Mouse (Mus musculus) embryonic facial prominence, embryonic 10.5 days (tissue): Measurements from ENCODE around the gene H2-Ob. TPM values are rescaled to one million over a fixed set of nuclear protein-coding genes. Genes with fewer than 3 reads are reported as not detected.

Source experiments
- DNase-seq: peaks from one replicate; pipeline ENCODE4 v3.0.0-alpha.2; 2017; ENCODE audit warnings: low spot score
- H3K27ac ChIP-seq: fragments of 300-500 bp; sonication (generic); replicated peaks from 2 replicates; pipeline ENCODE4 v1.5.1; 2016; ENCODE audit warnings: mild to moderate bottlenecking
- H3K27me3 ChIP-seq: fragments of 300-500 bp; sonication (generic); replicated peaks from 2 replicates; pipeline ENCODE4 v1.6.1; 2016; ENCODE audit warnings: low read depth, mild to moderate bottlenecking; ENCODE audit not compliant: poor library complexity, severe bottlenecking
- H3K36me3 ChIP-seq: fragments of 300-500 bp; sonication (generic); replicated peaks from 2 replicates; pipeline ENCODE4 v1.6.1; 2016; ENCODE audit warnings: mild to moderate bottlenecking, moderate library complexity
- H3K4me1 ChIP-seq: fragments of 300-500 bp; sonication (generic); 2 replicates; pipeline ENCODE4 v1.6.1; 2016
- H3K4me3 ChIP-seq: fragments of 300-500 bp; sonication (generic); 2 replicates; pipeline ENCODE4 v1.5.1; 2016; ENCODE audit warnings: mild to moderate bottlenecking, moderate library complexity
- H3K9me3 ChIP-seq: fragments of 300-500 bp; sonication (generic); 2 replicates; pipeline ENCODE4 v1.6.1; 2016; ENCODE audit warnings: mild to moderate bottlenecking
- WGBS: fragments of 180-500 bp; shearing (Covaris S2); methylation state at CpG from one replicate; pipeline ENCODE4 v1.1.7; 2016; 5-methylcytosine and 5-hydroxymethylcytosine counted together
- polyA plus RNA-seq: library from polyadenylated mRNA; unstranded; fragments of >200 nt; fragmentation: Nextera tagmentation; extraction: Ambion mirVana; gene quantifications from 2 replicates; pipeline ENCODE4 v1.2.1, GENCODE M21; 2016

Gene H2-Ob
- polyA plus RNA-seq, 1 experiment from 2014 or later = not detected

DNA sequence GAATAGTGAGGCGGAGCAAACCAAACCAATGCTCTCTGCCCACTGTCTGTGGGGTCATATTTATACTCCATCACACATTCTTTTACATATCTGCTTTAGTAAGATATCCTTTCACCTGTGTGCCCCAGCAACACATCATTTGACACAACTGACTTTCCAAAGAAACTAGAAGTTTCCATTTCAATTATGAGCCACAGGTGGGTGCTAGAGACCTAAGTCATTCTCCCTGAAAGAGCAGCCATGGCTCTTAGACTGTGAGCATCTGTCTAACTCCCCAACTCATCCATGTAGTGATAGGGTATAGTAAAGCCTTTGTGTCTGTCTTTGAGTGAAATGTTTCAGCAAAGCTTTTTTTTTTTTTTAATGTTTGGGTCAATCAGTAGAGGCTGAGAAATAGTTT, 33.4 kb downstream of the H2-Ob start:
- H3K27ac ChIP-seq = no peak overlapping the region
- WGBS = 90% methylated on average over 1 of the region's 1 CpGs
- H3K36me3 ChIP-seq = no peaks in the 10 kb centered on the region
- no peak for DNase-seq
- no peaks in the 10 kb centered on the region for H3K9me3 ChIP-seq
- H3K27me3 ChIP-seq = 0 out of 2 replicates have a peak, but pooled peaks cover 5% of the 10 kb centered on the region
- H3K4me3 ChIP-seq = no peak overlapping the region
- H3K4me1 ChIP-seq = no peaks in the 10 kb centered on the region

DNA sequence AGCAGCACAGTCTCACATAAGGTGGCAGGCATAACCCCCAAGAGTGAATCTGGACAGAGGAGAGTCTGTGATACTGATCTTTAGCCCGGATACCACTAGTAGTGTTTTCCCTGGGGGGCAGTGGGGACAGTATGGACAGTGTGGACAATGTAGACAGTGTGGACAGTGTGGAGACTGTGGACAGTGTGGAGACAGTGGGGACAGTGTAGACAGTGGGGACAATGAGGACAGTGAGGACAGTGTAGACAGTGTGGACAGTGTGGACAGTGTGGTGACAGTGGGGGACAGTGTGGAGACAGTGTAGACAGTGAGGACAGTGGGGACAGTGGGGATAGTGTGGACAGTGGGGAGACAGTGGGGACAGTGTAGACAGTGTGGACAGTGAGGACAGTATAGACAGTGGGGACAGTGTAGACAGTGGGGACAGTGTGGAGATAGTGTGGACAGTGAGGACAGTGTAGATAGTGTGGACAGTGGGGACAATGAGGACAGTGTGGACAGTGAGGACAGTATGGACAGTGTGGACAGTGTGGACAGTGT, 41.9 kb downstream of the H2-Ob start:
- Histone ChIP-seq H3K4me1 (no peaks in the 10 kb centered on the region), H3K4me3 (no peak overlapping the region), H3K9me3 (no peaks in the 10 kb centered on the region), H3K27me3 (no peaks in the 10 kb centered on the region), H3K36me3 (no peaks in the 10 kb centered on the region), H3K27ac (no peak overlapping the region)
- DNase-seq = no peak
- 69% methylated on average over 1 of the region's 1 CpGs for WGBS

DNA sequence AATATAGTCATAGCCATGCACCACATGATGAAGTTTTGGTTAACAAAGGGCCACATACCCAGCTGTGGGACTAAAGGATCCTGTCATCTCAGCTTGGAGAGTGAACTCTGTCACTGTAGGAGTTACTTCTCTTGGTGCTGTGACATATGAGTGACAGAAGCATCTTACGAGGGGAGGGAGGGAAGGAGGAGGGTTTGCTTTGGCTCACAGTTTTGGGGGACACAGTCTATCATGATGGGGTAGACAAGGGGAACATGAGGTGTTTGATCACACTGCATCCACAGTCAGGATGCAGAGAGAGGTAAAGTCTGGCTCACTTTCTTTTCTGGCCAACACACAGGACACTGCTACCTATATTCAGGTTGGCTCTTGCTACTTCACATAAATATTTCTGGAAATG, 43.1 kb downstream of the H2-Ob start:
- no peak overlapping the region for H3K4me3 ChIP-seq
- H3K27me3 ChIP-seq = no peaks in the 10 kb centered on the region
- H3K36me3 ChIP-seq = no peaks in the 10 kb centered on the region
- no peaks in the 10 kb centered on the region for H3K9me3 ChIP-seq
- H3K27ac ChIP-seq = no peak overlapping the region
- DNase-seq = no peak
- H3K4me1 ChIP-seq = no peaks in the 10 kb centered on the region
- 68% methylated on average over 1 of the region's 1 CpGs for WGBS

DNA sequence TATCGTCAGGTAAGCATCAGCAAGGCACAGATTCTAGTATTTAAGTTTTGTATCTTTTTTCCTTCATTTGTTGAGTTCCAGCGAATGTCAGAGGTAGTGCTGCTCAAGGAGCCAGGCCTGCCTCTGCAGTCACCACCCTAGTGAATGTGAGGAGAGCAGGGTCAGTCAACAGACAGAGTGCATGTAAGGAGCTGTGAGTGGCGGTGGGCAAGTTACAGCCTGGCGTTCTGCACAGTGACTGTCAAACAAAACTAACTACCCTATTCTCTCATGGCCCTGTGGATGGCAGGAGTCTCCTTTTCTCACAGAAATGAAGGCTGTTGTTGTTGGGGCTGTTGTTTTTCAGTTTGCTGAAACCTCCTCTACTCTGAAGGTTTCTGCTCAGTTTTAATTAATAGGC, 46.7 kb downstream of the H2-Ob start:
- H3K4me1 ChIP-seq = no peaks in the 10 kb centered on the region
- DNase-seq = no peak
- H3K4me3 ChIP-seq = no peak overlapping the region
- H3K36me3 ChIP-seq = no peaks in the 10 kb centered on the region
- H3K9me3 ChIP-seq = no peaks in the 10 kb centered on the region
- H3K27me3 ChIP-seq = no peaks in the 10 kb centered on the region
- WGBS = 79% methylated on average over 4 of the region's 4 CpGs
- no peak overlapping the region for H3K27ac ChIP-seq

DNA sequence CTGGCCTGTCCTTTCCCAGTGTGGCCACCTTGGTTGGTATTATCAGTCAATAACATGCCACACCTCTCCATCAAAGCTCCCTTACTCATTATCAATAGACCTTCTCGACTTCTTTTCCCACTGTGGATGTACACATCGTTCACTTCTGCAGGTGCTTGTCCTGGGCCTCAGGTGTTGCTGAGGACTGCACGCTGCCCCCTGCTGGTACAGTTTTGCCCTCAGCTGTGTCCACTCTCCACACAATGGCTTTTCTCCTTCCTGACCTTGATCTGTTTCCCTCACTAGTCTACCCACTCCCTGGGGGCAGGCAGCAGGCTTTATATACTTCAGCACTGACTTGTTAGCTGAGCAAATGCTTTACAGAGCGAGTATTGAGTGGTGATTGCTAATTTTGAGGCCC, 47.1 kb downstream of the H2-Ob start:
- Histone ChIP-seq H3K4me1 (no peaks in the 10 kb centered on the region), H3K9me3 (no peaks in the 10 kb centered on the region), H3K4me3 (no peak overlapping the region), H3K36me3 (no peaks in the 10 kb centered on the region), H3K27me3 (no peaks in the 10 kb centered on the region), H3K27ac (no peak overlapping the region)
- DNase-seq = peak; percentile 37
- 43% methylated on average over 4 of the region's 4 CpGs for WGBS

DNA sequence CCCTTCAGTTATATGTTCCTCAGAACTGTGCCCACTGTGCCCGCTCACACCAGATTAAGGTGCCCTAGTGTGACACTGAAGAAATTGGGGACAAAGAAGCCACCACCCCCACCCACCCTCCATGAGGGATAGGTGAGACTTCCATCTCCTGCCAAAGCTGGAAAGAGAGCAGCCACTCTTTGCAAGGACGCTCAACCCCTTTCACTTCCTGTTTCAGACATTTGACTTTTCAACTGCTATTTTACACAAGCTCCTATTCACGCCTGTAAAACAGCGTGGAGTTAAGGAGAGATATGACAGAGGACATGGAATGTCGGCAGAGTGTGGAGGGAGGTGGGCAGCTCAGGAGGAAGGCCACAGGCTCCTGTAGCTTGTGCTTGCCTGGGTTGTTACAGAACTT, 47.8 kb downstream of the H2-Ob start:
- Histone ChIP-seq H3K36me3 (no peaks in the 10 kb centered on the region), H3K27me3 (no peaks in the 10 kb centered on the region), H3K4me1 (no peaks in the 10 kb centered on the region), H3K9me3 (no peaks in the 10 kb centered on the region), H3K4me3 (no peak overlapping the region), H3K27ac (no peak overlapping the region)
- WGBS = 81% methylated on average over 5 of the region's 5 CpGs
- DNase-seq = no peak

DNA sequence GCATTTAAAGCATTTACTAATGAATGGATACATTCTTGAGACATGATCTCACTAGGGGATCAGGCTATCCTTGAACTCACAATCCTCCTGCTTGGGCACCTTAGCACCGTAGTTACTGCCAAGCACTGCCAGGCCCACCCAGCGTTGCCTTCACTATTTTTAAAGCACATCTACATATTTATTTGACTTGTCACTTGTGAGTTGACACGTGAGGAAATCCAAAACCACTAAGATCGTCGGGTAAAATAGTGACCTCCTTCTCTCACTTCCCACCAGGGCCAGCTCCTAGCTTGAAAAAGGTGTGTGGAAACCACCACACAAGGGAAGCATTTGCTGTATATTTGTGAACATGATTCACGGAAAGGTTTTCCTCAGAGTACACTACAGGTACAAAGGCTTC, 48.3 kb downstream of the H2-Ob start:
- no peak for DNase-seq
- Histone ChIP-seq H3K36me3 (no peaks in the 10 kb centered on the region), H3K9me3 (no peaks in the 10 kb centered on the region), H3K4me3 (no peak overlapping the region), H3K27ac (no peak overlapping the region), H3K27me3 (no peaks in the 10 kb centered on the region), H3K4me1 (no peaks in the 10 kb centered on the region)
- 71% methylated on average over 6 of the region's 6 CpGs for WGBS

DNA sequence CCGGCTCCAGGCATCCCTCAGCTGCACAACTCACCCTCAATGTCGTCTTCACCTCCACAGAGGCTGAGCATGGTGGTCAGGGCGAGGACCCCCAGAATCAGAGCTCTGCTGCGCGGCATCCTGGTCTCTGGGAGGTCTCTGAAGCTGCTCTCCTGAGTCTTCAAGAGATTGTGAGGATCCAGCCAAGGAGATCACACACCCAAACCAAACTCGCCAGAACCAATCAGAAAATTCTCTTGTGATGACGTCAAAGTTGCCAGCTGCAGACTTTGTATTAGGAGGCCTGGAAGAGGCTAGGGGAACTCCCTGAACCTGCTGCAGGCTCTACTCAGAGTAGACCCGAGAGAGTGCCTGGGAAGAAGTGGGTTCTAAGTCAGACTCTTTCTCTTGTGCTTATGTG, 48.9 kb downstream of the H2-Ob start, which contains the start of gene H2-Aa:
H2-Aa (minus strand) TSS at position 176 of the 400 bp plus-strand sequence.
- DNase-seq = peak; percentile 61
- Histone ChIP-seq H3K36me3 (no peaks in the 10 kb centered on the region), H3K27me3 (no peaks in the 10 kb centered on the region), H3K27ac (no peak within 1 kb of the TSS), H3K4me3 (no peak within 1 kb of the TSS), H3K4me1 (no peaks in the 10 kb centered on the region), H3K9me3 (no peaks in the 10 kb centered on the region)
- WGBS = 16% methylated on average over 8 of the region's 8 CpGs

DNA sequence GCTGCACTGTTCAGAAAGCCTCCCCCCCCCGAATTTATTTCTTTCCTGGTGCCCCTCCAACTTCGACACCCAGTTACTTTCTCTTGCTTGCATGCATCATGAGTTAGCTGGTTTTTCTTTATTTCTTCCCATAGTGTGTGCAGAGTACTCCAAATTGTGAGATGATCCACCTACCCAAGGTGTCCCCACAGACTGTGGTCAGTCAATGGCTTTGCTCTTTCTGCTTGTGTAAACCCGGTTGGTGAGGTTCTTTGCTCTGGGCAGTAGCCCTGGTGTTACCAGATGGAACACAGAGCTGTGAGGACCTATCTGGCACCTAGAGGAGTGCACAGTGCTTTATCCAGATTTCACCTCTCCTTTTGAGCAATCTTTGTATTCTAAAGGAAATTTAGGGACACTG, 49.4 kb downstream of the H2-Ob start:
- no peak overlapping the region for H3K4me3 ChIP-seq
- no peaks in the 10 kb centered on the region for H3K36me3 ChIP-seq
- H3K27ac ChIP-seq = no peak overlapping the region
- no peaks in the 10 kb centered on the region for H3K4me1 ChIP-seq
- no peaks in the 10 kb centered on the region for H3K9me3 ChIP-seq
- no peaks in the 10 kb centered on the region for H3K27me3 ChIP-seq
- WGBS = 68% methylated on average over 3 of the region's 3 CpGs
- no peak for DNase-seq

DNA sequence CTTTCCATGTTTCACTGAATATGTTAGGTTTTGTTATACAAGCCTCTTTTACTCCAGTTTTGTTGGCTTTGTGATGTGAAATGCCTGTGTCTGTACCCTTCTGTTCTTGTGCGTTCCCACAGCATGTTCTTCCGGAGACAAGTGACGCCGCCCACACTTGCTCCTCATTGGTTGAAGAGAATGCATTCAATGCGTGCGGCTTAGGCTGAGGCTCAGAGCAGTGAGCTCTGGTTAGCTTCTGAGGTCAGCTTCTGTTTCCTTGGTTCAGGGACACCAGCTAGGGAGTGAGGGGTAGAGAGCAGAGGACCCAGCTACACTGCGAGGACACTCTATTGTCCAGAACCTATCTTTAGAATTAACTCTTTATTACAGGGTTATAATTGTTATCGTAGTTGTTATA, 52.9 kb downstream of the H2-Ob start:
- no peak overlapping the region for H3K27ac ChIP-seq
- H3K36me3 ChIP-seq = no peaks in the 10 kb centered on the region
- no peaks in the 10 kb centered on the region for H3K9me3 ChIP-seq
- WGBS = 14% methylated on average over 8 of the region's 8 CpGs
- 0 out of 2 replicates have a peak, but pooled peaks cover 2% of the 10 kb centered on the region for H3K4me1 ChIP-seq
- peak; percentile 84 for DNase-seq
- no peak overlapping the region for H3K4me3 ChIP-seq
- H3K27me3 ChIP-seq = peaks cover 5% of the 10 kb centered on the region; the same call in 1 of the 2 replicates

DNA sequence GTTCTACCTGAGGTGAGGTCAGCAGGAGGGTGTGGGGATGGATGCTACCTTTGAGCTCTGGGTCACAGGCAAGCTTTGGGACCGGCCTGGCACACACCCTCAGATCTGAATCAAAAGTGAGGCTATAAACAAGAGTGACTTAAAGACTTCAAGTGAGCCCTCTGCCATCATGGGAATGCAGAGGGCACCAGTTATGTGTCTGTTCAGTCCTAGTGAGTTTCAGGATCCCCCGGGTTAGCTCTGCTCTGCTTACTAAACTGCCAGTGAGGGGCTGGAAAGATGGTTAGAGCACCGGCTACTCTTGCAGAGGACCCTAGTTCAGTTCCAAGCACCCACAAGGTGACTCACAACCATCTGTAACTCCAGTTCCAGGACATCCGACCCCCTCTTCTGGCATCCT, 53.9 kb downstream of the H2-Ob start:
- 0 out of 2 replicates have a peak, but pooled peaks cover 2% of the 10 kb centered on the region for H3K4me1 ChIP-seq
- H3K9me3 ChIP-seq = no peaks in the 10 kb centered on the region
- 85% methylated on average over 4 of the region's 4 CpGs for WGBS
- no peaks in the 10 kb centered on the region for H3K36me3 ChIP-seq
- no peak overlapping the region for H3K4me3 ChIP-seq
- peaks cover 10% of the 10 kb centered on the region; the same call in 1 of the 2 replicates for H3K27me3 ChIP-seq
- no peak overlapping the region for H3K27ac ChIP-seq
- DNase-seq = no peak

DNA sequence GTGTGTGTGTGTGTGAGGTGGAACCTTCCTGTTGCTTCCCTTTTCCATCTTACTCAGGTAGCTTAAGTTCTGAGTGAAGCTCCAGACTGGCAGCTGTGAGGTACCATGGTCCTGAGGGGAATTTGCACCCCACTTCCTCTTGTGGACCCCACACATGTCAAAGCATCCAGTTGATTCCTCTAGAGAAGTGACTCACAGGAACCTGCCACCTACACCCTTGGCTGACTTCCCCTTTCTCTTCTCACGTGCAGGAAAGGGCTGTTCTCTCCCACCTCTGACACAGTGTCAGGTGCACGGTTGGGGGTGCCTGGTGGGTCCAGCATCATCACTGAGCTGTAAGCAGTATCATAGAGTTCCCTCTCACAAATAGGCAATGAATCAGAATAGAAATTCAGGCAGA, 54.8 kb downstream of the H2-Ob start:
- WGBS = 66% methylated on average over 2 of the region's 2 CpGs

DNA sequence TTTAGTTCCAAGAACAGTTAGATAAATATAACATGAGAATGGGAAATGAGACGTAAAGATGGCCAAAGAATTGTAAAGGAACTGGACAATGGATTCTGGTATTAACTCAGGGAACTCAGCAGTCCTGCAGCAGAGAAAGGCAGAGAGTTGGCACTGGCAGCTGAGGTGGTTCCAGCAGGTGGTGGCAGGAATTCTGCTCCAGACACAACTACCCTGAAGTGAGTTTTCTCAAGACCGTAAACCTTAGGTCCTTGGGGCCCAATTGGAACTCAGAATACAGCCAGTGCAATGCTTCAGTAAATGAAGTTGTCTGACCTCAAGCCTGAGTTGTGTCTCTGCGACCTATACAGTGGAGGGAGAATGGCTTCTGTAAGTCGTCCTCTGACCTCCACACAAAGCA, 55.5 kb downstream of the H2-Ob start:
- H3K36me3 ChIP-seq = no peaks in the 10 kb centered on the region
- WGBS = 73% methylated on average over 4 of the region's 4 CpGs
- 0 out of 2 replicates have a peak, but pooled peaks cover 2% of the 10 kb centered on the region for H3K4me1 ChIP-seq

More for the DNA sequence above, 54.8 kb downstream of the H2-Ob start:
- H3K27ac ChIP-seq = no peak overlapping the region
- H3K27me3 ChIP-seq = peaks cover 10% of the 10 kb centered on the region; the same call in 1 of the 2 replicates
- no peaks in the 10 kb centered on the region for H3K9me3 ChIP-seq
- H3K36me3 ChIP-seq = no peaks in the 10 kb centered on the region
- DNase-seq = no peak
- 0 out of 2 replicates have a peak, but pooled peaks cover 2% of the 10 kb centered on the region for H3K4me1 ChIP-seq
- no peak overlapping the region for H3K4me3 ChIP-seq

More for the DNA sequence above, 55.5 kb downstream of the H2-Ob start:
- Histone ChIP-seq H3K27me3 (peaks cover 10% of the 10 kb centered on the region; the same call in 1 of the 2 replicates), H3K27ac (no peak overlapping the region), H3K4me3 (no peak overlapping the region), H3K9me3 (no peaks in the 10 kb centered on the region)
- no peak for DNase-seq
